Mouse (Mus musculus) myocyte (in vitro differentiated cells): ENCODE results near the gene Asic2. TPM values are rescaled to one million over a fixed set of nuclear protein-coding genes. Genes with fewer than 3 reads are reported as not detected.

Experiments
- H3K27me3 ChIP-seq: one replicate; pipeline ENCODE4 v1.6.1; 2011; ENCODE audit not compliant: control insufficient read depth, insufficient read depth, insufficient read length
- H3K36me3 ChIP-seq: one replicate; pipeline ENCODE4 v1.6.1; 2011; ENCODE audit not compliant: control insufficient read depth, insufficient read depth
- H3K4me2 ChIP-seq: one replicate; pipeline ENCODE4 v1.6.1; 2011; ENCODE audit warnings: low read depth, control low read depth
- H3K4me3 ChIP-seq: one replicate; pipeline ENCODE4 v1.5.1; 2011; ENCODE audit warnings: mild to moderate bottlenecking, control low read depth, moderate library complexity
- H3K79me2 ChIP-seq: one replicate; pipeline ENCODE4 v1.6.1; 2011; ENCODE audit not compliant: control insufficient read depth, insufficient read depth
- H3ac ChIP-seq: one replicate; pipeline ENCODE4 v1.6.1; 2011; ENCODE audit not compliant: control insufficient read depth, insufficient read length
- CEBPB ChIP-seq: IDR thresholded peaks from 2 replicates; pipeline ENCODE4 v1.6.1; 2011; ENCODE audit warnings: mild to moderate bottlenecking, moderate library complexity; ENCODE audit not compliant: poor library complexity, insufficient read depth, severe bottlenecking
- E2F4 ChIP-seq: IDR thresholded peaks from one replicate; pipeline ENCODE4 v1.6.1; 2011; ENCODE audit warnings: mild to moderate bottlenecking, control low read depth, moderate library complexity; ENCODE audit not compliant: insufficient read depth
- MAX ChIP-seq: IDR thresholded peaks from one replicate; pipeline ENCODE4 v1.6.1; 2011; ENCODE audit warnings: low read depth, mild to moderate bottlenecking, control low read depth
- MYOD1 ChIP-seq, 3 experiments: IDR thresholded peaks; one replicate each; pipeline ENCODE4 v1.6.1; 2011; ENCODE audit warnings: control low read depth in 2 of 3, low read depth in 2 of 3, mild to moderate bottlenecking in 2 of 3, moderate library complexity in 1 of 3; ENCODE audit not compliant: insufficient read length in 2 of 3, control insufficient read depth in 1 of 3
- MYOG ChIP-seq, 3 experiments: IDR thresholded peaks; one replicate each; pipeline ENCODE4 v1.6.1; 2011; ENCODE audit warnings: control low read depth in 2 of 3, low read depth in 2 of 3, mild to moderate bottlenecking in 2 of 3; ENCODE audit not compliant: insufficient read length in 2 of 3, control insufficient read depth in 1 of 3, insufficient read depth in 1 of 3
- POLR2A ChIP-seq: IDR thresholded peaks from one replicate; pipeline ENCODE4 v1.6.1; 2011; ENCODE audit warnings: low read depth, mild to moderate bottlenecking, control low read depth, moderate library complexity; ENCODE audit not compliant: insufficient read length
- POLR2AphosphoS2 ChIP-seq: IDR thresholded peaks from one replicate; pipeline ENCODE4 v1.6.1; 2011; ENCODE audit warnings: low read depth, control low read depth; ENCODE audit not compliant: insufficient read length
- REST ChIP-seq: IDR thresholded peaks from one replicate; pipeline ENCODE4 v1.6.1; 2011; ENCODE audit warnings: mild to moderate bottlenecking, control low read depth, moderate library complexity; ENCODE audit not compliant: insufficient read depth, insufficient read length
- SRF ChIP-seq: IDR thresholded peaks from one replicate; pipeline ENCODE4 v1.6.1; 2011; ENCODE audit warnings: low read depth; ENCODE audit not compliant: control insufficient read depth, insufficient read length
- TCF12 ChIP-seq: IDR thresholded peaks from one replicate; pipeline ENCODE4 v1.6.1; 2011; ENCODE audit warnings: mild to moderate bottlenecking, control low read depth; ENCODE audit not compliant: poor library complexity, insufficient read depth, severe bottlenecking
- TCF3 ChIP-seq: IDR thresholded peaks from one replicate; pipeline ENCODE4 v1.6.1; 2011; ENCODE audit warnings: low read depth, control low read depth; ENCODE audit not compliant: insufficient read length
- USF1 ChIP-seq: IDR thresholded peaks from one replicate; pipeline ENCODE4 v1.6.1; 2011; ENCODE audit warnings: low read depth, mild to moderate bottlenecking, control low read depth, moderate library complexity
- polyA plus RNA-seq: library from polyadenylated mRNA; unstranded; fragments of >200 nt; fragmentation: generic; extraction: Trizol; gene quantifications from one replicate; pipeline ENCODE4 v1.2.1, GENCODE M21; 2012; ENCODE audit warnings: missing spikeins

Gene Asic2
- polyA plus RNA-seq, 1 experiment: not detected

- no peaks in the 10 kb centered on the region for H3K36me3 ChIP-seq
- H3K4me2 ChIP-seq: no peak overlapping the region
- H3K27me3 ChIP-seq: no peaks in the 10 kb centered on the region
- H3ac ChIP-seq: no peak overlapping the region
- no peak for TF ChIP-seq POLR2AphosphoS2
- no peak for TF ChIP-seq TCF3
- TF ChIP-seq SRF: no peak
- no peak for TF ChIP-seq POLR2A
- TF ChIP-seq REST: no peak
- no peak for TF ChIP-seq TCF12
- no peak for TF ChIP-seq CEBPB
- TF ChIP-seq MYOD1 (IDR thresholded peaks at IDR 0.05; ENCODE audit: control insufficient read depth in 1 of 3, insufficient read length in 2 of 3, low read depth in 2 of 3): no peak
- TF ChIP-seq MYOG (IDR thresholded peaks at IDR 0.05; ENCODE audit: control insufficient read depth in 1 of 3, insufficient read depth in 1 of 3, insufficient read length in 2 of 3, low read depth in 2 of 3): no peak
- TF ChIP-seq MAX: no peak
- TF ChIP-seq E2F4: no peak
- no peak for TF ChIP-seq USF1
- H3K4me3 ChIP-seq: no peak overlapping the region
- H3K79me2 ChIP-seq: no peaks in the 10 kb centered on the region
These were observed 129.8 kb downstream of the Asic2 start for GRCm38 (mm10) chr11:81838426-81838825.

GRCm38 (mm10) chr11:81832381-81832780, 135.9 kb downstream of the Asic2 start:
- TF ChIP-seq MYOD1 (IDR thresholded peaks at IDR 0.05; ENCODE audit: control insufficient read depth in 1 of 3, insufficient read length in 2 of 3, low read depth in 2 of 3) (no peak), TCF3 (no peak), MAX (no peak), E2F4 (no peak), POLR2A (no peak), SRF (no peak), TCF12 (no peak), REST (no peak), MYOG (IDR thresholded peaks at IDR 0.05; ENCODE audit: control insufficient read depth in 1 of 3, insufficient read depth in 1 of 3, insufficient read length in 2 of 3, low read depth in 2 of 3) (no peak), USF1 (no peak), POLR2AphosphoS2 (no peak), CEBPB (no peak)
- no peak overlapping the region for H3K4me3 ChIP-seq
- H3ac ChIP-seq: no peak overlapping the region
- H3K4me2 ChIP-seq: no peak overlapping the region
- no peaks in the 10 kb centered on the region for H3K36me3 ChIP-seq
- no peaks in the 10 kb centered on the region for H3K27me3 ChIP-seq
- no peaks in the 10 kb centered on the region for H3K79me2 ChIP-seq

GRCm38 (mm10) chr11:81816531-81816930, 151.7 kb downstream of the Asic2 start:
- Histone ChIP-seq H3K79me2 (no peaks in the 10 kb centered on the region), H3K27me3 (no peaks in the 10 kb centered on the region), H3K4me3 (no peak overlapping the region), H3K4me2 (no peak overlapping the region), H3K36me3 (no peaks in the 10 kb centered on the region), H3ac (no peak overlapping the region)
- TF ChIP-seq USF1: no peak
- no peak for TF ChIP-seq MYOG (IDR thresholded peaks at IDR 0.05; ENCODE audit: control insufficient read depth in 1 of 3, insufficient read depth in 1 of 3, insufficient read length in 2 of 3, low read depth in 2 of 3)
- no peak for TF ChIP-seq E2F4
- TF ChIP-seq MAX: no peak
- no peak for TF ChIP-seq MYOD1 (IDR thresholded peaks at IDR 0.05; ENCODE audit: control insufficient read depth in 1 of 3, insufficient read length in 2 of 3, low read depth in 2 of 3)
- no peak for TF ChIP-seq TCF12
- no peak for TF ChIP-seq CEBPB
- TF ChIP-seq TCF3: no peak
- TF ChIP-seq POLR2AphosphoS2: no peak
- TF ChIP-seq SRF: no peak
- TF ChIP-seq POLR2A: no peak
- no peak for TF ChIP-seq REST

GRCm38 (mm10) chr11:81814816-81815215, 153.4 kb downstream of the Asic2 start:
- no peak overlapping the region for H3K4me3 ChIP-seq
- H3K36me3 ChIP-seq: no peaks in the 10 kb centered on the region
- no peaks in the 10 kb centered on the region for H3K27me3 ChIP-seq
- H3K79me2 ChIP-seq: no peaks in the 10 kb centered on the region
- no peak overlapping the region for H3ac ChIP-seq
- no peak overlapping the region for H3K4me2 ChIP-seq
- TF ChIP-seq MYOD1 (IDR thresholded peaks at IDR 0.05; ENCODE audit: control insufficient read depth in 1 of 3, insufficient read length in 2 of 3, low read depth in 2 of 3): no peak
- TF ChIP-seq POLR2AphosphoS2: no peak
- TF ChIP-seq REST: no peak
- no peak for TF ChIP-seq SRF
- no peak for TF ChIP-seq POLR2A
- TF ChIP-seq E2F4: no peak
- TF ChIP-seq TCF12: no peak
- TF ChIP-seq USF1: no peak
- TF ChIP-seq MYOG (IDR thresholded peaks at IDR 0.05; ENCODE audit: control insufficient read depth in 1 of 3, insufficient read depth in 1 of 3, insufficient read length in 2 of 3, low read depth in 2 of 3): no peak
- TF ChIP-seq TCF3: no peak
- TF ChIP-seq MAX: no peak
- TF ChIP-seq CEBPB: no peak
